Mouse (Mus musculus) MEL (cell line): ENCODE data around the gene Cdkn1a. TPM values are rescaled to one million over a fixed set of nuclear protein-coding genes. Genes with fewer than 3 reads are reported as not detected.
A peak's percentile ranks its signal among the peaks of the same experiment; 100 is the strongest.

Experiments
- DNase-seq: peaks from one replicate; pipeline ENCODE4 v3.0.0; 2011; ENCODE audit warnings: low read depth, low spot score
- H3K27ac ChIP-seq: 2 replicates; pipeline ENCODE4 v1.5.1; 2012; ENCODE audit warnings: low read depth, mild to moderate bottlenecking, control low read depth, low read length, moderate library complexity; ENCODE audit not compliant: control insufficient read depth
- H3K27me3 ChIP-seq, 2 experiments: fragments of 150-350 bp in 1 of 2; sonication (generic) in 1 of 2; 2 replicates each; pipeline ENCODE4 v1.6.1; 2012; ENCODE audit warnings: low read length in 2 of 2, mild to moderate bottlenecking in 2 of 2, improper control_type of control experiment in 1 of 2, moderate library complexity in 1 of 2; ENCODE audit not compliant: insufficient read depth in 2 of 2, control insufficient read depth in 1 of 2
- H3K36me3 ChIP-seq, 2 experiments: 2 replicates each; pipeline ENCODE4 v1.6.1; 2012 to 2014; ENCODE audit warnings: low read length in 2 of 2, improper control_type of control experiment in 1 of 2, inconsistent platforms in 1 of 2, mild to moderate bottlenecking in 1 of 2; ENCODE audit not compliant: insufficient read depth in 2 of 2, control insufficient read depth in 1 of 2
- H3K4me1 ChIP-seq, 2 experiments: fragments of 150-350 bp in 1 of 2; sonication (generic) in 1 of 2; 2 replicates each; pipeline ENCODE4 v1.6.1; 2012; ENCODE audit warnings: low read length in 2 of 2, improper control_type of control experiment in 1 of 2, mild to moderate bottlenecking in 1 of 2; ENCODE audit not compliant: insufficient read depth in 2 of 2, control insufficient read depth in 1 of 2
- H3K4me3 ChIP-seq, 2 experiments: fragments of 150-350 bp in 1 of 2; sonication (generic) in 1 of 2; 2 replicates each; pipeline ENCODE4 v1.5.1; 2012; ENCODE audit warnings: low read depth in 2 of 2, low read length in 2 of 2, mild to moderate bottlenecking in 2 of 2, moderate library complexity in 2 of 2, control low read depth in 1 of 2, improper control_type of control experiment in 1 of 2; ENCODE audit not compliant: control insufficient read depth in 1 of 2, insufficient read depth in 1 of 2
- H3K79me2 ChIP-seq: 2 replicates; pipeline ENCODE4 v1.6.1; 2012; ENCODE audit warnings: mild to moderate bottlenecking, low read length, moderate library complexity; ENCODE audit not compliant: control insufficient read depth, poor library complexity, insufficient read depth
- H3K9ac ChIP-seq: 2 replicates; pipeline ENCODE4 v1.6.1; 2012; ENCODE audit warnings: low read depth, mild to moderate bottlenecking, control low read depth, low read length, moderate library complexity; ENCODE audit not compliant: control insufficient read depth, poor library complexity, severe bottlenecking
- H3K9me3 ChIP-seq: fragments of 150-350 bp; sonication (generic); replicated peaks from 2 replicates; pipeline ENCODE4 v1.6.1; 2012; ENCODE audit warnings: mild to moderate bottlenecking, low read length, improper control_type of control experiment, moderate library complexity; ENCODE audit not compliant: insufficient read depth
- BHLHE40 ChIP-seq: IDR thresholded peaks from 2 replicates; pipeline ENCODE4 v1.6.1; 2012; ENCODE audit warnings: low read depth, mild to moderate bottlenecking, inconsistent platforms, low read length, improper control_type of control experiment, borderline replicate concordance
- CHD1 ChIP-seq: IDR thresholded peaks from 2 replicates; pipeline ENCODE4 v1.6.1; 2012; ENCODE audit warnings: low read depth, mild to moderate bottlenecking, inconsistent platforms, low read length, improper control_type of control experiment
- E2F4 ChIP-seq: IDR thresholded peaks from 2 replicates; pipeline ENCODE4 v1.6.1; 2011; ENCODE audit warnings: low read depth, low read length, improper control_type of control experiment, borderline replicate concordance
- ELF1 ChIP-seq: IDR thresholded peaks from 2 replicates; pipeline ENCODE4 v1.6.1; 2014; ENCODE audit warnings: low read depth, mild to moderate bottlenecking, inconsistent platforms, low read length, improper control_type of control experiment, moderate library complexity
- ETS1 ChIP-seq: IDR thresholded peaks from 2 replicates; pipeline ENCODE4 v1.6.1; 2012; ENCODE audit warnings: low read depth, mild to moderate bottlenecking, inconsistent platforms, low read length, improper control_type of control experiment, moderate library complexity
- GATA1 ChIP-seq: IDR thresholded peaks from 2 replicates; pipeline ENCODE4 v1.6.1; 2011; ENCODE audit warnings: low read depth, low read length, improper control_type of control experiment
- HCFC1 ChIP-seq: IDR thresholded peaks from 2 replicates; pipeline ENCODE4 v1.6.1; 2012; ENCODE audit warnings: low read depth, mild to moderate bottlenecking, inconsistent platforms, low read length, improper control_type of control experiment, moderate library complexity
- KAT2A ChIP-seq: conservative IDR thresholded peaks from 2 replicates; pipeline ENCODE4 v1.6.1; 2012; ENCODE audit warnings: low read depth, low read length, improper control_type of control experiment, inconsistent platforms
- MAX ChIP-seq: IDR thresholded peaks from 2 replicates; pipeline ENCODE4 v1.6.1; 2011; ENCODE audit warnings: low read length, improper control_type of control experiment
- MEF2A ChIP-seq: IDR thresholded peaks from 2 replicates; pipeline ENCODE4 v1.6.1; 2014; ENCODE audit warnings: low read depth, mild to moderate bottlenecking, inconsistent platforms, low read length, improper control_type of control experiment; ENCODE audit not compliant: poor library complexity, insufficient replicate concordance, severe bottlenecking; ENCODE audit errors: extremely low read depth
- MYC ChIP-seq: IDR thresholded peaks from 2 replicates; pipeline ENCODE4 v1.6.1; 2011; ENCODE audit warnings: low read depth, mild to moderate bottlenecking, low read length, improper control_type of control experiment, moderate library complexity
- POLR2A ChIP-seq, 2 experiments: IDR thresholded peaks; 2 replicates each; pipeline ENCODE4 v1.6.1; 2011 to 2012; ENCODE audit warnings: low read length in 2 of 2, mild to moderate bottlenecking in 2 of 2, control low read depth in 1 of 2, improper control_type of control experiment in 1 of 2, low read depth in 1 of 2, moderate library complexity in 1 of 2; ENCODE audit not compliant: control insufficient read depth in 1 of 2, insufficient read depth in 1 of 2, poor library complexity in 1 of 2
- RCOR1 ChIP-seq: IDR thresholded peaks from 2 replicates; pipeline ENCODE4 v1.6.1; 2012; ENCODE audit warnings: low read depth, mild to moderate bottlenecking, inconsistent platforms, low read length, improper control_type of control experiment
- TAL1 ChIP-seq: IDR thresholded peaks from 2 replicates; pipeline ENCODE4 v1.6.1; 2012; ENCODE audit warnings: mild to moderate bottlenecking, inconsistent platforms, low read length, moderate library complexity, mixed read lengths
- TCF12 ChIP-seq: IDR thresholded peaks from 2 replicates; pipeline ENCODE4 v1.6.1; 2014; ENCODE audit warnings: low read depth, mild to moderate bottlenecking, inconsistent platforms, low read length, improper control_type of control experiment, moderate library complexity
- UBTF ChIP-seq: IDR thresholded peaks from 2 replicates; pipeline ENCODE4 v1.6.1; 2012; ENCODE audit warnings: low read depth, mild to moderate bottlenecking, inconsistent platforms, low read length, improper control_type of control experiment, moderate library complexity, borderline replicate concordance; ENCODE audit not compliant: insufficient read depth
- ZNF384 ChIP-seq: IDR thresholded peaks from 2 replicates; pipeline ENCODE4 v1.6.1; 2012; ENCODE audit warnings: low read depth, mild to moderate bottlenecking, inconsistent platforms, low read length, improper control_type of control experiment
- polyA plus RNA-seq, 2 experiments: library from polyadenylated mRNA; stranded (reverse) in 1 of 2; unstranded in 1 of 2; fragments of >175 nt in 1 of 2; fragments of >200 nt in 1 of 2; gene quantifications; 2 replicates each; pipeline versions ENCODE4 v1.2.1 to v1.2.4; 2012; ENCODE audit warnings: low replicate concordance in 2 of 2, low read depth in 1 of 2; ENCODE audit not compliant: insufficient read length in 2 of 2, insufficient read depth in 1 of 2, missing spikeins in 1 of 2
- total RNA-seq: library from RNA; depleted of rRNA; stranded (reverse); fragments of 300-350 nt; gene quantifications from 2 replicates; pipeline ENCODE4 v1.2.3, GENCODE M21; 2012

Gene Cdkn1a
- total and polyA plus RNA-seq, 3 experiments, result 2.0 to 21.0 TPM; not detected in 1

- TF ChIP-seq ELF1 (0 out of 2 replicates have a peak, but pooled peaks have one; percentile 5), RCOR1 (no peak), MEF2A (0 out of 2 replicates have a peak, but pooled peaks have one; percentile 18), GATA1 (peak; percentile 34; the same call in 1 of the 2 replicates)
- TF ChIP-seq, all 39 proteins: peak for 3
- Histone ChIP-seq H3K79me2 (no peaks in the 10 kb centered on the region), H3K4me3 (no peak overlapping the region), H3K9ac (no peak overlapping the region), H3K9me3 (no peaks in the 10 kb centered on the region), H3K36me3 (0 out of 4 replicates have a peak, but pooled peaks cover 0 to 6% of the 10 kb centered on the region in 2 experiments), H3K4me1 (peaks cover 0 to 10% of the 10 kb centered on the region in 2 experiments; a peak in 2 of 4 replicates), H3K27me3 (no peaks in the 10 kb centered on the region), H3K27ac (no peak overlapping the region)
- DNase-seq, result peak; percentile 11
These were observed 28.4 kb upstream of the Cdkn1a start for GRCm38 (mm10) chr17:29062119-29063035.

- Histone ChIP-seq H3K36me3 (peaks cover 0 to 10% of the 10 kb centered on the region in 2 experiments; a peak in 2 of 4 replicates), H3K4me3 (no peak overlapping the region), H3K79me2 (no peaks in the 10 kb centered on the region), H3K27ac (no peak overlapping the region), H3K27me3 (no peaks in the 10 kb centered on the region), H3K9ac (no peak overlapping the region), H3K4me1 (peaks cover 3 to 16% of the 10 kb centered on the region in 2 experiments; a peak in 3 of 4 replicates), H3K9me3 (no peaks in the 10 kb centered on the region)
- DNase-seq, result no peak
- TF ChIP-seq KAT2A, result no peak
- TF ChIP-seq, all 39 proteins: peak for 0
These were observed 27.4 kb upstream of the Cdkn1a start for GRCm38 (mm10) chr17:29063121-29063987.

DNA sequence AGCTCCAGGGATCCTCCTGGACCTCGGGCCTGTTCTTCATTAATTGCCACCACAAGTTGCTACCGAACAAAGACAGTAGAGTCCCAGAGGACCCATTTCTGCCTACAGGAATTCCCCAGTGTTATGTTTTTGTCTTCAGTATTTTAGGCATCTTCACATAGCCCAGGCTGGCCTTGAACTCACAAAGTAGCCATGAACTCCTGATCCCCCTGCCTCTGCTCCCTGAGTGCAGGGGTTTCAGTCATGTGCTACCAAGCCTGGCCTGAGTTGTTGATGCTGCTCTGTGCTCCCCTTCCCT lies 26.8 kb upstream of the Cdkn1a start:
- Histone ChIP-seq H3K79me2 (no peaks in the 10 kb centered on the region), H3K4me1 (peaks cover 3 to 21% of the 10 kb centered on the region in 2 experiments; a peak in 3 of 4 replicates), H3K4me3 (no peak overlapping the region)
- TF ChIP-seq CHD1 (no peak), ZNF384 (no peak), UBTF (no peak), MEF2A (no peak), HCFC1 (no peak), ELF1 (no peak), MAX (no peak), TAL1 (no peak), BHLHE40 (no peak), RCOR1 (no peak), ETS1 (no peak), TCF12 (no peak), MYC (no peak), E2F4 (no peak), POLR2A (IDR thresholded peaks at IDR 0.05; ENCODE audit: control insufficient read depth in 1 of 2, insufficient read depth in 1 of 2, low read depth in 1 of 2, low read length in 2 of 2, poor library complexity in 1 of 2) (no peak)
- TF ChIP-seq, all 39 proteins: peak for 0
- Histone ChIP-seq H3K27me3 (no peaks in the 10 kb centered on the region), H3K9ac (no peak overlapping the region), H3K9me3 (no peaks in the 10 kb centered on the region), H3K36me3 (peaks cover 0 to 11% of the 10 kb centered on the region in 2 experiments; a peak in 2 of 4 replicates), H3K27ac (no peak overlapping the region)
- DNase-seq, result no peak
